Mouse (Mus musculus) hindbrain, embryonic 11.5 days (tissue): ENCODE data around the gene Cep350. TPM values are rescaled to one million over a fixed set of nuclear protein-coding genes. Genes with fewer than 3 reads are reported as not detected.

Source experiments
- ATAC-seq: fragments of 200-750 bp; cut with Nextera tagmentation; 2 replicates; pipeline ENCODE4 v1.8.0; 2017; ENCODE audit warnings: mild to moderate bottlenecking, moderate TSS enrichment, moderate library complexity; ENCODE audit not compliant: low FRiP score
- DNase-seq: peaks from one replicate; pipeline ENCODE4 v3.0.0-alpha.2; 2015; ENCODE audit warnings: low spot score
- H3K27ac ChIP-seq: fragments of 300-500 bp; sonication (generic); 2 replicates; pipeline ENCODE4 v1.5.1; 2014; ENCODE audit warnings: mild to moderate bottlenecking, low read depth, low read length
- H3K27me3 ChIP-seq: fragments of 300-500 bp; sonication (generic); 2 replicates; pipeline ENCODE4 v1.6.1; 2014; ENCODE audit warnings: mild to moderate bottlenecking, low read length, moderate library complexity, mixed read lengths; ENCODE audit not compliant: control insufficient read depth, insufficient read depth
- H3K36me3 ChIP-seq: fragments of 300-500 bp; sonication (generic); 2 replicates; pipeline ENCODE4 v1.6.1; 2014; ENCODE audit warnings: mild to moderate bottlenecking, low read length, moderate library complexity, mixed read lengths; ENCODE audit not compliant: control insufficient read depth, insufficient read depth
- H3K4me1 ChIP-seq: fragments of 300-500 bp; sonication (generic); replicated peaks from 2 replicates; pipeline ENCODE4 v1.6.1; 2014; ENCODE audit warnings: low read length, mixed read lengths; ENCODE audit not compliant: control insufficient read depth, insufficient read depth
- H3K4me2 ChIP-seq: fragments of 300-500 bp; sonication (generic); replicated peaks from 2 replicates; pipeline ENCODE4 v1.6.1; 2014; ENCODE audit warnings: mild to moderate bottlenecking, low read depth, low read length
- H3K4me3 ChIP-seq: fragments of 300-500 bp; sonication (generic); 2 replicates; pipeline ENCODE4 v1.5.1; 2014; ENCODE audit warnings: low read depth, low read length
- H3K9ac ChIP-seq: fragments of 300-500 bp; sonication (generic); 2 replicates; pipeline ENCODE4 v1.6.1; 2014; ENCODE audit warnings: low read depth, low read length
- H3K9me3 ChIP-seq: fragments of 300-500 bp; sonication (generic); 2 replicates; pipeline ENCODE4 v1.6.1; 2016; ENCODE audit warnings: low read length; ENCODE audit not compliant: control insufficient read depth
- WGBS: fragments of 180-500 bp; shearing (Covaris S2); extraction: QIAGEN DNeasy Blood & Tissue Kit; methylation state at CpG from one replicate; pipeline ENCODE4 v1.1.7; 2014; 5-methylcytosine and 5-hydroxymethylcytosine counted together
- polyA plus RNA-seq: library from polyadenylated mRNA; unstranded; fragments of >200 nt; fragmentation: Nextera tagmentation; extraction: Ambion mirVana; gene quantifications from 2 replicates; pipeline ENCODE4 v1.2.1, GENCODE M21; 2014

The Cep350 gene
- polyA plus RNA-seq, 1 experiment from 2014 or later = 17.5 TPM

DNA sequence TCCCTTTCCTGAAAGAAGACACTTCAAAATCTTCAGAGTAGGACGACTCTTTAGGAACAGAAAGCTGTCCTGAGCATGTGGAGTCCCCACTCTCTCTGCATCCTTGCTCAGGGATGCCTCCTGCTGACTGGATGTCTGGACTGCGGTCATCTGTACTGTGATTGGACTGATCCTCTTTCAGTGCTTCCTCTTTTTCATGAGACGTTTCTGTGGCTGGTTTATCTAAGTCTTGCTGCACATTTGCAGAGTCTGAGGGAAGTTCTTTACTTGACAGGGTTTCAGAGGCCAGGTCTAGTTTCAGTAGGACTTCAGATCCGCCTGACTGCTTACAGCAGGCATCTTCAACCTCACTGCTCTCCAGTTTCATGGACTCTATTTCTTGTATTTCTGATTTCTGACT lies 110.1 kb downstream of the Cep350 start:
- no peaks in the 10 kb centered on the region for H3K4me1 ChIP-seq
- no peak overlapping the region for H3K4me2 ChIP-seq
- ATAC-seq (no peak), DNase-seq (peak; percentile 4)
- 76% methylated on average over 4 of the region's 4 CpGs for WGBS
- H3K4me3 ChIP-seq = no peak overlapping the region
- no peaks in the 10 kb centered on the region; the same call in 1 of the 2 replicates for H3K36me3 ChIP-seq
- H3K27me3 ChIP-seq = no peaks in the 10 kb centered on the region
- no peaks in the 10 kb centered on the region for H3K9me3 ChIP-seq
- no peak overlapping the region for H3K9ac ChIP-seq
- no peak overlapping the region for H3K27ac ChIP-seq

GRCm38 (mm10) chr1:155854926-155855702 lies 117.9 kb downstream of the Cep350 start:
- no peak for ATAC-seq
- Histone ChIP-seq H3K27ac (no peak overlapping the region), H3K4me2 (no peak overlapping the region), H3K4me3 (no peak overlapping the region), H3K4me1 (no peaks in the 10 kb centered on the region), H3K9me3 (no peaks in the 10 kb centered on the region), H3K9ac (no peak overlapping the region), H3K36me3 (peaks cover 2% of the 10 kb centered on the region; the same call in 1 of the 2 replicates), H3K27me3 (no peaks in the 10 kb centered on the region)
- no peak for DNase-seq
- WGBS = 86% methylated on average over 7 of the region's 7 CpGs

GRCm38 (mm10) chr1:155853009-155853408 lies 120.0 kb downstream of the Cep350 start:
- Histone ChIP-seq H3K4me3 (no peak overlapping the region), H3K9me3 (no peaks in the 10 kb centered on the region), H3K4me2 (no peak overlapping the region), H3K9ac (no peak overlapping the region), H3K27ac (no peak overlapping the region), H3K36me3 (peaks cover 2% of the 10 kb centered on the region; the same call in 1 of the 2 replicates), H3K27me3 (no peaks in the 10 kb centered on the region), H3K4me1 (no peaks in the 10 kb centered on the region)
- DNase-seq (no peak), ATAC-seq (no peak)
- WGBS = 97% methylated on average over 5 of the region's 5 CpGs

DNA sequence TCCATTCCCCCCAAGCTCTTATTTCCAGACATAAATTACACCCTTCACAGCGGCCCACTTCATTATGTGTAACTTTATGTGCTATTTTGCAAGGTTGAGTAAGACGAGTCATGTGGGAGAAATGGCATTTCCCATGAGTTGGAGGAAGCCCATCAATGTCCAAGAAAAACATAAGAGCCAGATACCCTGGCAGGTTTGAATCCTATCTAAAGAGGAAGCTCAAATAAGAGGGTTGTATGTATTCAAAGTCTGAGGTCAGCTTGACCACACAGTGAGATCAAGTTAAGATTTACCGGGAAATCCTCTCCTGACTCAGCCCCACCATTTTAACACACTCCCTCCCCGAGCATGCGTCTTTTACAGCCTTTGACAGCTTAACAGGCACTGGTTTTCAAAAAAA lies 128.8 kb downstream of the Cep350 start:
- Histone ChIP-seq H3K4me2 (no peak overlapping the region), H3K4me3 (no peak overlapping the region), H3K27ac (no peak overlapping the region), H3K4me1 (no peaks in the 10 kb centered on the region), H3K9me3 (no peaks in the 10 kb centered on the region), H3K9ac (no peak overlapping the region), H3K36me3 (no peaks in the 10 kb centered on the region), H3K27me3 (no peaks in the 10 kb centered on the region)
- DNase-seq (no peak), ATAC-seq (no peak)
- 91% methylated on average over 5 of the region's 5 CpGs for WGBS

- Histone ChIP-seq H3K9me3 (no peaks in the 10 kb centered on the region), H3K27ac (no peak overlapping the region), H3K4me2 (no peak overlapping the region), H3K9ac (no peak overlapping the region), H3K36me3 (no peaks in the 10 kb centered on the region), H3K27me3 (no peaks in the 10 kb centered on the region), H3K4me1 (no peaks in the 10 kb centered on the region), H3K4me3 (no peak overlapping the region)
- 89% methylated on average over 4 of the region's 4 CpGs for WGBS
- no peak for DNase-seq
- ATAC-seq = no peak
These were observed 129.5 kb downstream of the Cep350 start for GRCm38 (mm10) chr1:155843538-155843937.

GRCm38 (mm10) chr1:155835667-155836066 lies 137.4 kb downstream of the Cep350 start:
- WGBS = 77% methylated on average over 2 of the region's 2 CpGs
- no peak overlapping the region for H3K4me3 ChIP-seq
- no peaks in the 10 kb centered on the region for H3K9me3 ChIP-seq
- no peak overlapping the region for H3K9ac ChIP-seq
- no peaks in the 10 kb centered on the region for H3K36me3 ChIP-seq
- ATAC-seq (no peak), DNase-seq (no peak)
- H3K4me2 ChIP-seq = no peak overlapping the region
- no peaks in the 10 kb centered on the region for H3K4me1 ChIP-seq
- H3K27me3 ChIP-seq = no peaks in the 10 kb centered on the region
- no peak overlapping the region for H3K27ac ChIP-seq

GRCm38 (mm10) chr1:155833610-155834009 lies 139.4 kb downstream of the Cep350 start:
- Histone ChIP-seq H3K9ac (no peak overlapping the region), H3K27me3 (no peaks in the 10 kb centered on the region), H3K4me1 (no peaks in the 10 kb centered on the region), H3K9me3 (no peaks in the 10 kb centered on the region), H3K36me3 (no peaks in the 10 kb centered on the region), H3K4me3 (no peak overlapping the region), H3K27ac (no peak overlapping the region), H3K4me2 (no peak overlapping the region)
- ATAC-seq = no peak
- WGBS = 89% methylated on average over 9 of the region's 9 CpGs
- no peak for DNase-seq

GRCm38 (mm10) chr1:155831958-155832357 lies 141.1 kb downstream of the Cep350 start:
- DNase-seq (no peak), ATAC-seq (no peak)
- no peak overlapping the region for H3K4me3 ChIP-seq
- H3K9me3 ChIP-seq = no peaks in the 10 kb centered on the region
- H3K27me3 ChIP-seq = no peaks in the 10 kb centered on the region
- no peak overlapping the region for H3K4me2 ChIP-seq
- no peaks in the 10 kb centered on the region for H3K4me1 ChIP-seq
- H3K9ac ChIP-seq = no peak overlapping the region
- no peak overlapping the region for H3K27ac ChIP-seq
- 87% methylated on average over 3 of the region's 3 CpGs for WGBS
- H3K36me3 ChIP-seq = no peaks in the 10 kb centered on the region

- Histone ChIP-seq H3K9ac (no peak overlapping the region), H3K4me2 (no peak overlapping the region), H3K4me3 (no peak overlapping the region), H3K9me3 (no peaks in the 10 kb centered on the region), H3K36me3 (no peaks in the 10 kb centered on the region), H3K27me3 (no peaks in the 10 kb centered on the region), H3K27ac (no peak overlapping the region), H3K4me1 (no peaks in the 10 kb centered on the region)
- DNase-seq (no peak), ATAC-seq (no peak)
- WGBS = 73% methylated on average over 6 of the region's 6 CpGs
These were observed 142.2 kb downstream of the Cep350 start for GRCm38 (mm10) chr1:155830861-155831260.
